Mouse (Mus musculus): ENCODE results near the gene Vmn1r82. TPM values are rescaled to one million over a fixed set of nuclear protein-coding genes. Genes with fewer than 3 reads are reported as not detected.

The Vmn1r82 gene
- not detected in 2 replicates for total RNA-seq (2014; rRNA removed)
- polyA plus RNA-seq (2015; fragmentation: Nextera tagmentation; extraction: Ambion mirVana), result not detected in 2 replicates

GRCm38 (mm10) chr7:12300130-12300529 is at the start of gene Vmn1r82:
TSS of gene Vmn1r82 (plus strand) at chr7:12300430.
- Histone ChIP-seq H3K27ac (no peak within 1 kb of the TSS), H3K4me3 (ENCODE audit: low read length) (no peak within 1 kb of the TSS), H3K36me3 (ENCODE audit: insufficient read depth, low read length) (no peaks in the 10 kb centered on the region), H3K27me3 (ENCODE audit: insufficient read depth, low read length) (no peaks in the 10 kb centered on the region), H3K4me2 (ENCODE audit: low read depth, low read length) (no peak within 1 kb of the TSS), H3K9me3 (ENCODE audit: low read length) (peaks cover 6% of the 10 kb centered on the region), H3K9ac (replicated peaks; ENCODE audit: low read length) (no peak within 1 kb of the TSS), H3K4me1 (ENCODE audit: insufficient read depth, low read length) (no peaks in the 10 kb centered on the region)
- TF ChIP-seq CTCF (IDR thresholded peaks at IDR 0.05; ENCODE audit: low read depth), result no peak
- whole genome bisulfite sequencing, result 61% methylated on average over 2 of the region's 2 CpGs
- DNase-seq (ENCODE audit: low spot score), result no peak
- ATAC-seq, result no peak

GRCm38 (mm10) chr7:12268169-12268568 is 32.1 kb upstream of the Vmn1r82 start, which contains the start of gene Vmn1r81:
TSS of gene Vmn1r81 (minus strand) at chr7:12268269.
- H3K4me3 ChIP-seq (ENCODE audit: low read length), result no peak within 1 kb of the TSS
- peaks cover 10% of the 10 kb centered on the region; the same call in 1 of the 2 replicates for H3K9me3 ChIP-seq (ENCODE audit: low read length)
- H3K27me3 ChIP-seq (ENCODE audit: insufficient read depth, low read length), result no peaks in the 10 kb centered on the region
- no peak within 1 kb of the TSS for H3K9ac ChIP-seq (replicated peaks; ENCODE audit: low read length)
- ATAC-seq (no peak), DNase-seq (ENCODE audit: low spot score) (no peak)
- no peak within 1 kb of the TSS for H3K4me2 ChIP-seq (ENCODE audit: low read depth, low read length)
- WGBS, result 90% methylated on average over 1 of the region's 1 CpGs
- no peak within 1 kb of the TSS for H3K27ac ChIP-seq
- TF ChIP-seq CTCF (IDR thresholded peaks at IDR 0.05; ENCODE audit: low read depth), result no peak
- no peaks in the 10 kb centered on the region for H3K4me1 ChIP-seq (ENCODE audit: insufficient read depth, low read length)
- H3K36me3 ChIP-seq (ENCODE audit: insufficient read depth, low read length), result no peaks in the 10 kb centered on the region

GRCm38 (mm10) chr7:12329381-12329780 is 29.2 kb downstream of the Vmn1r82 start, which contains the start of gene Vmn1r83:
TSS of gene Vmn1r83 (minus strand) at chr7:12329481.
- 78% methylated on average over 2 of the region's 2 CpGs for WGBS
- Histone ChIP-seq H3K27me3 (ENCODE audit: insufficient read depth, low read length) (no peaks in the 10 kb centered on the region), H3K4me3 (ENCODE audit: low read length) (no peak within 1 kb of the TSS), H3K9me3 (ENCODE audit: low read length) (peaks cover 4% of the 10 kb centered on the region; the same call in 1 of the 2 replicates), H3K4me2 (ENCODE audit: low read depth, low read length) (no peak within 1 kb of the TSS), H3K4me1 (ENCODE audit: insufficient read depth, low read length) (no peaks in the 10 kb centered on the region), H3K9ac (replicated peaks; ENCODE audit: low read length) (no peak within 1 kb of the TSS), H3K27ac (no peak within 1 kb of the TSS), H3K36me3 (ENCODE audit: insufficient read depth, low read length) (no peaks in the 10 kb centered on the region)
- DNase-seq (ENCODE audit: low spot score) (no peak), ATAC-seq (no peak)
- TF ChIP-seq CTCF (IDR thresholded peaks at IDR 0.05; ENCODE audit: low read depth), result no peak

Other genes with a start within 250 kb of the Vmn1r82 start
- not detected in 2 replicates for gene Vmn1r78, start 150.2 kb upstream of the Vmn1r82 start, total RNA-seq (2014; rRNA removed)
- gene Vmn1r78, start 150.2 kb upstream of the Vmn1r82 start, polyA plus RNA-seq (2015; fragmentation: Nextera tagmentation; extraction: Ambion mirVana), result not detected in 2 replicates
- gene Vmn1r79, start 129.2 kb upstream of the Vmn1r82 start, total RNA-seq (2014; rRNA removed), result not detected in 2 replicates
- gene Vmn1r79, start 129.2 kb upstream of the Vmn1r82 start, polyA plus RNA-seq (2015; fragmentation: Nextera tagmentation; extraction: Ambion mirVana), result not detected in 2 replicates
- gene Vmn1r80, start 111.1 kb upstream of the Vmn1r82 start, total RNA-seq (2014; rRNA removed), result not detected in 2 replicates
- not detected in 2 replicates for gene Vmn1r80, start 111.1 kb upstream of the Vmn1r82 start, polyA plus RNA-seq (2015; fragmentation: Nextera tagmentation; extraction: Ambion mirVana)
- not detected in 2 replicates for gene Vmn1r81, start 32.2 kb upstream of the Vmn1r82 start, total RNA-seq (2014; rRNA removed)
- not detected in 2 replicates for gene Vmn1r81, start 32.2 kb upstream of the Vmn1r82 start, polyA plus RNA-seq (2015; fragmentation: Nextera tagmentation; extraction: Ambion mirVana)
- not detected in 2 replicates for gene Vmn1r83, start 29.1 kb downstream of the Vmn1r82 start, total RNA-seq (2014; rRNA removed)
- not detected in 2 replicates for gene Vmn1r83, start 29.1 kb downstream of the Vmn1r82 start, polyA plus RNA-seq (2015; fragmentation: Nextera tagmentation; extraction: Ambion mirVana)
- not detected in 2 replicates for gene Vmn1r84, start 68.8 kb downstream of the Vmn1r82 start, total RNA-seq (2014; rRNA removed)
- not detected in 2 replicates for gene Vmn1r84, start 68.8 kb downstream of the Vmn1r82 start, polyA plus RNA-seq (2015; fragmentation: Nextera tagmentation; extraction: Ambion mirVana)
- gene Zfp551, start 122.3 kb downstream of the Vmn1r82 start, total RNA-seq (2014; rRNA removed), result 4.9 and 7.5 TPM in 2 replicates
- gene Zfp551, start 122.3 kb downstream of the Vmn1r82 start, polyA plus RNA-seq (2015; fragmentation: Nextera tagmentation; extraction: Ambion mirVana), result 8.1 and 8.5 TPM in 2 replicates
- 22.6 and 24.4 TPM in 2 replicates for gene Zfp606, start 177.9 kb downstream of the Vmn1r82 start, total RNA-seq (2014; rRNA removed)
- gene Zfp606, start 177.9 kb downstream of the Vmn1r82 start, polyA plus RNA-seq (2015; fragmentation: Nextera tagmentation; extraction: Ambion mirVana), result 22.9 and 23.3 TPM in 2 replicates
- not detected in 2 replicates for gene 2900092C05Rik, start 212.1 kb downstream of the Vmn1r82 start, total RNA-seq (2014; rRNA removed)
- not detected in 2 replicates for gene 2900092C05Rik, start 212.1 kb downstream of the Vmn1r82 start, polyA plus RNA-seq (2015; fragmentation: Nextera tagmentation; extraction: Ambion mirVana)

All from hindbrain, postnatal 0 days (tissue).